Mouse (Mus musculus): ENCODE measurements at regions not wholly inside any gene's neighbourhood (a gene's known extent, or its start where the extent isn't known, plus 50 kb on each side); places are given as distances from the start of the nearest gene placed in this dataset.
A peak's percentile ranks its signal among the peaks of the same experiment; 100 is the strongest.

DNA sequence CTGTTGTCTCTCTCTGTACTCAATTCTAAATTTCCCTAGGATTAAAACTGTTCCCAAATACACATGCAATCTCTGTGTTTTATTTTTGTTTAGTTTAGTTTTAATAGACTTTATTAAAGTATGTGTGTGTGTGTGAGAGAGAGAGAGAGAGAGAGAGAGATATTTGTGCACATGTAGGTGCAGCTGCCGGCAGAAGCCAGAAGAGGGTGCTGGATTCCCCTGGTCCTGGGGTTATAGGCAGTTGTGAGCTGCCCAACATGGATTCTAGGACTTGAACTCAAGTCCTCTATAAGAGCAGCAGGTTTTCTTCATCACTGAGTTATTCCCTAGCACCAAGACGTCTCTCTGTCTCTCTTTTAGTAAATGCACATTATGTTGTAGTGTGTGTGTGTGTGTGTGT, 64.7 kb upstream of the Slc22a12 start:
- WGBS, result 82% methylated on average over 2 of the region's 2 CpGs
- no peak for ATAC-seq (replicated peaks; ENCODE audit: low FRiP score)
- peaks cover 4% of the 10 kb centered on the region; the same call in 1 of the 2 replicates for H3K27me3 ChIP-seq
- H3K36me3 ChIP-seq, result no peaks in the 10 kb centered on the region
- H3K27ac ChIP-seq, result no peak overlapping the region
- 0 out of 2 replicates have a peak, but pooled peaks cover 2% of the 10 kb centered on the region for H3K4me1 ChIP-seq
- H3K9me3 ChIP-seq (replicated peaks), result no peaks in the 10 kb centered on the region
- H3K4me3 ChIP-seq (replicated peaks), result no peak overlapping the region
- no peak overlapping the region for H3K4me2 ChIP-seq
- no peak overlapping the region for H3K9ac ChIP-seq

DNA sequence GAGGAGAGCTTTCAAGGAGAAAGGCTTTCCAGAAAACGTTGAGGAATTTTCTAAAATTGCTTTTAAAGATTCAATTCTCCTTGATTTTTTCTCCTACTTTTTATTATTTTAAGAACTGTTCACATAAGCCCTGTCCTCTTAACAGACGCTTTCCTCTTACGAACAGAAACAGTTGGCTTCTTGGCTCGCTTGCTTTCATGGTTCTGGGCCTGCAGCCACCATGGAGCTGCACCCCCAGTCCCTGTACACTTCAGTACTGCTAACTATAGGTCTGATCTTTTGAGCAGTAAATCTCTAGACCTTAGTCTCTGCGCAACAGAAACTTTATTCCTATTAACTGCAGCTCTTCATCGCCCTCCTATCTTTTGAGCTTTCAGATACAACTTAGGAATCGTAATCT, 63.8 kb upstream of the Slc22a12 start:
- Histone ChIP-seq H3K36me3 (no peaks in the 10 kb centered on the region), H3K27ac (no peak overlapping the region), H3K9ac (no peak overlapping the region), H3K9me3 (replicated peaks) (no peaks in the 10 kb centered on the region), H3K27me3 (peaks cover 4% of the 10 kb centered on the region; the same call in 1 of the 2 replicates), H3K4me3 (replicated peaks) (no peak overlapping the region), H3K4me1 (0 out of 2 replicates have a peak, but pooled peaks cover 6% of the 10 kb centered on the region), H3K4me2 (no peak overlapping the region)
- WGBS, result 81% methylated on average over 7 of the region's 7 CpGs
- ATAC-seq (replicated peaks; ENCODE audit: low FRiP score), result no peak

DNA sequence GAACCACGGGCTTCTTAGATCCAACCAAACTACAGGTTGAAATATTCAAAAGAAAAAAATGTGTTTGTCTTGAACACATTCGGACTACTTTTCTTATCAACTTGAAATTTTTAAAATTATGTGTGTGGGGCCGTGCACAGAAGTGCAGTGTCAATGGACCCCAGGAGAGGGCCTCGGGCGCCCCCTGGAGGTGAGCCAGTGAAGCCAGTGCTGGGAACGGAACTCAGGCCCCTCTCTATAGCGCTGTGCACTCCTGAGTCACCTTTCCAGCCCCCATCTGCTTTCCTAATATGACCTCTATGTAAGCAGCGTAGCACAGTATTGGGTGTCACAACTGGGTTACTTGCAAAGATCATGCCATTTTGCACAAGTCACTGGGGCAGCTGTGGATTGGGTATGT, 61.9 kb upstream of the Slc22a12 start:
- H3K4me3 ChIP-seq (replicated peaks), result no peak overlapping the region
- no peak overlapping the region for H3K27ac ChIP-seq
- H3K9ac ChIP-seq, result no peak overlapping the region
- H3K27me3 ChIP-seq, result peaks cover 2% of the 10 kb centered on the region; the same call in 1 of the 2 replicates
- WGBS, result 64% methylated on average over 8 of the region's 8 CpGs
- no peak overlapping the region for H3K4me2 ChIP-seq
- H3K4me1 ChIP-seq, result peaks cover 13% of the 10 kb centered on the region
- H3K36me3 ChIP-seq, result no peaks in the 10 kb centered on the region
- H3K9me3 ChIP-seq (replicated peaks), result no peaks in the 10 kb centered on the region
- ATAC-seq (replicated peaks; ENCODE audit: low FRiP score), result no peak

DNA sequence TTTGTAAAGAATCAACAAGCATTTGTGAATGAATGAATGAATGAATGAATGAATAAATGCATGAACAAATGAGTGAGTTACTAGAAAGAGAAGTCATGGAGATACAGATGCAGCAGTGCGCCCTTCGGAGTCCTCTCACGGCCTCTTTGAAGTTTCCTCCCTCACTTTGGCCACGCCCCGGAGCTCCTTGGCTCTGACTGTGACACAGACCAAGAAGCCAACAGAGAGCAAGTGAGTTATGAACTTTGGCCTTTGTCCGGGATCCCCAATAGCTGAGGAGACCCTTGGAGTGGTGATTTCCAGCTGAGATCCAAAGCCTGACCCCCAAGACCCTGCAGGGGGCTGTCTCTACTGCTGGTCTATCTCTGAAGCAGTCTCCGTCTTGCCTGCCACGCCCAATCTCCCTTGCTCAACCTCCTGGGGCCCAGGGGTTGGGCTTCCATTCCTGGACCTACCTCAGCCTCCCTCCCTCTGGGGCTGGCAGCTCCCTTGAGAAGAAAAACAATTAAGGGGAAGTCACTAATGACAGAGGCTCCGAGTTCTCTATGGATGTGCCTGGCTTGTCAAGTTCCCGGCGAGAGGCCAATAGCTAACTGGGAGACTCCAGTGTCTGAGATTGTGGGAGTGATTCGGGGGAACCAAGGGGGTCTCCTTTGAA, 58.2 kb upstream of the Slc22a12 start:
- Histone ChIP-seq H3K4me2 (peak overlapping the region; percentile 25), H3K4me3 (replicated peaks) (no peak overlapping the region), H3K36me3 (no peaks in the 10 kb centered on the region), H3K27me3 (no peaks in the 10 kb centered on the region), H3K4me1 (peaks cover 13% of the 10 kb centered on the region), H3K9ac (no peak overlapping the region), H3K9me3 (replicated peaks) (no peaks in the 10 kb centered on the region), H3K27ac (no peak overlapping the region)
- ATAC-seq (replicated peaks; ENCODE audit: low FRiP score), result no peak
- WGBS, result 19% methylated on average over 12 of the region's 12 CpGs

DNA sequence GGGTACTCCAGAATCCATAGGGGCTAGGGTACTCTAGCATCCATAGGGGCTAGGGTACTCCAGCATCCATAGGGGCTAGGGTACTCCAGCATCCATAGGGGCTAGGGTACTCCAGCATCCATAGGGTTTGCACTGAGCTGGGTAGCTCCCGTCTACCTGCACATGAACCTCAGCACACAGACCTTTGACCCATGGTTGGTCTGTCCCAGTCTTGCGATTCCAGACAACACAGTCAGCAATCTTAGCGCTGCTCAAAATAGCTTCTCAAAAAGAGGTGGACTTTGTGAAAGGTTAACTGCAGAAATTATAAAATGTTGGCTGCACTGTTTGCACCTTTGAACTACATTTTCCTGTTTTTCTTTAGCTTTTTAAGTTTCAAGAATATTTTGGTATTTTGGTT, 56.4 kb upstream of the Slc22a12 start:
- H3K27ac ChIP-seq, result no peak overlapping the region
- no peak overlapping the region for H3K9ac ChIP-seq
- ATAC-seq (replicated peaks; ENCODE audit: low FRiP score), result no peak
- H3K36me3 ChIP-seq, result no peaks in the 10 kb centered on the region
- WGBS, result 74% methylated on average over 3 of the region's 3 CpGs
- H3K9me3 ChIP-seq (replicated peaks), result no peaks in the 10 kb centered on the region
- peaks cover 20% of the 10 kb centered on the region for H3K4me1 ChIP-seq
- no peak overlapping the region for H3K4me2 ChIP-seq
- no peak overlapping the region for H3K4me3 ChIP-seq (replicated peaks)
- no peaks in the 10 kb centered on the region for H3K27me3 ChIP-seq

DNA sequence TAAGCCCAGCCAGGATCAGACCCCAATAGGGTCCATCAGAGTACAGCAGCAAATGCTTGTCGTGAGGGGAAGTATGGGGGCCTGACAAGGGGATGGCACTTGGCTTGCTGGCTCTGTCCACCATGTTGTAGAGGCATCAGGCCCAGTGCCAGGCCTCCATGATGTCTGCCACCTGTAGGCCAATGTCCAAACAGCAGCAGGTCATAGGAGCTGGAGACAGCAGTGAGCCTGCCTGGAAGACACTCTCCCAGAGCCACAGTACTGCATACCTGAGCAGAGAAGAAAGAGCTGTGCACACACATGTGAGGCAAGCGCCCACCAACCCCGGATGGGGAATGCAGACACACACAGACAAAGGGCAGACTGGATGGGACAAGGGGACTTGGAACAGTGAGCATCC, 55.4 kb upstream of the Slc22a12 start:
- Histone ChIP-seq H3K9me3 (replicated peaks) (no peaks in the 10 kb centered on the region), H3K27me3 (no peaks in the 10 kb centered on the region), H3K4me3 (replicated peaks) (no peak overlapping the region), H3K9ac (no peak overlapping the region), H3K36me3 (no peaks in the 10 kb centered on the region), H3K4me1 (peaks cover 20% of the 10 kb centered on the region), H3K4me2 (no peak overlapping the region), H3K27ac (no peak overlapping the region)
- ATAC-seq (replicated peaks; ENCODE audit: low FRiP score), result no peak
- WGBS, result 81% methylated on average over 3 of the region's 3 CpGs

DNA sequence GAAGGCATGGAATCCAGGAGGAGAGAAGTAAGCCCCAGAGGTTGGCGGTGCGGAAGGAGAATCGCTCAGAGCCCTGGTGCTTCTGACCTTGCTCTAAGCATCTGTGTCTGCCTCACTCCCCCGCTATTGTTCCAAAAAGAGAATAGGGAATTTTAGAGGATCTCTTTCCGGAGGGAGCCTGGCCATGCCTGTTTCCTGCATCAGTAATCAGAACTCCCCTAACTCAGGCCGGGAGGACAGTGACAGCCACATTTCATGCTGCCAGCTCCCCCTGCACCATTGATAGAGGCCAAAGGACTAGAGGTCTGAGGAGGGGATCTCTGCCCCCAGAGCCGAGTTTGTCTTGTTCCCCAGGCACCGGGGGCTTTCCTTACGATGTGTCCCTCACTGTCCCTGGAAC, 53.0 kb upstream of the Slc22a12 start:
- Histone ChIP-seq H3K4me2 (no peak overlapping the region), H3K9ac (no peak overlapping the region), H3K4me3 (replicated peaks) (no peak overlapping the region), H3K4me1 (peaks cover 8% of the 10 kb centered on the region), H3K27me3 (no peaks in the 10 kb centered on the region), H3K27ac (peak overlapping the region; percentile 78), H3K36me3 (no peaks in the 10 kb centered on the region), H3K9me3 (replicated peaks) (no peaks in the 10 kb centered on the region)
- peak; percentile 52; the same call in 1 of the 2 replicates for ATAC-seq (replicated peaks; ENCODE audit: low FRiP score)
- 20% methylated on average over 9 of the region's 9 CpGs for WGBS
